ENCODE assay signal across 20 mouse cellular contexts in genomic region chr1:151679883-151680613, GRCm38 (mm10).
DNase-seq lines count a peak whose midpoint lies in the region; ATAC-seq and TF ChIP-seq lines count a peak whose summit lies in the region.
"Had no signal": no experiment of that assay in that cellular context is flagged by ENCODE, and none has a peak within 500 bp of the region (broad histone marks: within the 10 kb centered on the region; RNA-seq: fewer than 3 reads in every experiment).

No protein-coding gene starts in this region.

- no peak overlapping the region for H3K4me2 ChIP-seq in hindbrain, embryonic 16.5 days (ENCODE audit: low read length)
- no peak overlapping the region for H3K4me2 ChIP-seq in hindbrain, postnatal 0 days (ENCODE audit: low read depth, low read length)
- no peak overlapping the region for H3K4me2 ChIP-seq in embryonic facial prominence, embryonic 11.5 days (ENCODE audit: low read depth, low read length)
- H3K4me2 ChIP-seq: hindbrain, embryonic 13.5 days; kidney, embryonic 15.5 days had no signal

- H3K4me1 ChIP-seq in hindbrain, embryonic 16.5 days (ENCODE audit: control insufficient read depth, insufficient read depth, low read depth, low read length): no peaks in the 10 kb centered on the region
- H3K4me1 ChIP-seq in hindbrain, postnatal 0 days (ENCODE audit: insufficient read depth, low read length): no peaks in the 10 kb centered on the region; the same call in 1 of the 2 replicates
- no peaks in the 10 kb centered on the region; the same call in 1 of the 2 replicates for H3K4me1 ChIP-seq in embryonic facial prominence, embryonic 11.5 days (ENCODE audit: control insufficient read depth, insufficient read depth, low read length)

- H3K4me3 ChIP-seq in hindbrain, embryonic 16.5 days (ENCODE audit: low read length): no peak overlapping the region
- no peak overlapping the region for H3K4me3 ChIP-seq in hindbrain, postnatal 0 days (ENCODE audit: low read length)
- H3K4me3 ChIP-seq in embryonic facial prominence, embryonic 11.5 days (ENCODE audit: low read depth, low read length): no peak overlapping the region
- H3K4me3 ChIP-seq: hindbrain, embryonic 13.5 days; kidney, embryonic 15.5 days had no signal

- ATAC-seq in hindbrain, embryonic 16.5 days: 0 out of 2 replicates have a peak, but pooled peaks have one; percentile 31
- no peak for ATAC-seq in hindbrain, postnatal 0 days
- 0 out of 2 replicates have a peak, but pooled peaks have one; percentile 31 for ATAC-seq in embryonic facial prominence, embryonic 11.5 days (replicated peaks; ENCODE audit: insufficient number of reproducible peaks, low FRiP score, low TSS enrichment, low read depth)
- ATAC-seq: intestine, postnatal 0 days had no signal

- H3K9me3 ChIP-seq in hindbrain, embryonic 16.5 days (ENCODE audit: control insufficient read depth, low read length): no peaks in the 10 kb centered on the region
- no peaks in the 10 kb centered on the region for H3K9me3 ChIP-seq in hindbrain, postnatal 0 days (ENCODE audit: low read length)
- no peaks in the 10 kb centered on the region for H3K9me3 ChIP-seq in embryonic facial prominence, embryonic 11.5 days (replicated peaks; ENCODE audit: control insufficient read depth, low read length)
- H3K9me3 ChIP-seq: hindbrain, embryonic 13.5 days; kidney, embryonic 15.5 days had no signal

- no peak for TF ChIP-seq CTCF in hindbrain, postnatal 0 days (IDR thresholded peaks at IDR 0.05; ENCODE audit: low read depth)

- WGBS in hindbrain, embryonic 16.5 days: 92% methylated on average over 4 of the region's 4 CpGs
- 94% methylated on average over 4 of the region's 4 CpGs for WGBS in hindbrain, postnatal 0 days
- 89% methylated on average over 4 of the region's 4 CpGs for WGBS in embryonic facial prominence, embryonic 11.5 days

- no peaks in the 10 kb centered on the region for H3K36me3 ChIP-seq in hindbrain, embryonic 16.5 days (ENCODE audit: control insufficient read depth, insufficient read depth, low read length)
- no peaks in the 10 kb centered on the region for H3K36me3 ChIP-seq in hindbrain, postnatal 0 days (ENCODE audit: insufficient read depth, low read length)
- H3K36me3 ChIP-seq in embryonic facial prominence, embryonic 11.5 days (replicated peaks; ENCODE audit: control insufficient read depth, insufficient read depth, low read depth, low read length): no peaks in the 10 kb centered on the region
- H3K36me3 ChIP-seq: hindbrain, embryonic 13.5 days; kidney, embryonic 15.5 days had no signal

- H3K9ac ChIP-seq in hindbrain, embryonic 16.5 days (ENCODE audit: low read depth, low read length): no peak overlapping the region
- H3K9ac ChIP-seq in hindbrain, postnatal 0 days (replicated peaks; ENCODE audit: low read length): no peak overlapping the region
- H3K9ac ChIP-seq in embryonic facial prominence, embryonic 11.5 days (replicated peaks; ENCODE audit: low read length): no peak overlapping the region
- H3K9ac ChIP-seq: hindbrain, embryonic 13.5 days; kidney, embryonic 15.5 days; liver, embryonic 14.5 days had no signal

- no peaks in the 10 kb centered on the region for H3K27me3 ChIP-seq in hindbrain, embryonic 16.5 days (replicated peaks; ENCODE audit: control insufficient read depth, insufficient read depth, low read length)
- H3K27me3 ChIP-seq in hindbrain, postnatal 0 days (ENCODE audit: insufficient read depth, low read length): no peaks in the 10 kb centered on the region
- H3K27me3 ChIP-seq in embryonic facial prominence, embryonic 11.5 days (ENCODE audit: control insufficient read depth, insufficient read depth, low read length): no peaks in the 10 kb centered on the region
- H3K27me3 ChIP-seq: hindbrain, embryonic 13.5 days; kidney, embryonic 15.5 days had no signal

- no peak overlapping the region for H3K27ac ChIP-seq in hindbrain, embryonic 16.5 days (ENCODE audit: low read depth, low read length)
- no peak overlapping the region for H3K27ac ChIP-seq in hindbrain, postnatal 0 days
- no peak overlapping the region for H3K27ac ChIP-seq in embryonic facial prominence, embryonic 11.5 days (replicated peaks; ENCODE audit: low read depth, low read length)
- H3K27ac ChIP-seq: hindbrain, embryonic 13.5 days; kidney, embryonic 15.5 days; liver, embryonic 14.5 days had no signal

- peak; percentile 63 for DNase-seq in adrenal gland, adult 2 months
- no peak for DNase-seq in adrenal gland, postnatal 14 days
- no peak for DNase-seq in hindbrain, postnatal 0 days (ENCODE audit: low spot score)
- DNase-seq in 3T3-L1 (ENCODE audit: low read depth, low spot score): peak; percentile 74
- no peak for DNase-seq in embryonic facial prominence, embryonic 11.5 days (ENCODE audit: low spot score)
- no peak for DNase-seq in lung, postnatal 14 days
- no peak for DNase-seq in thymus, postnatal 14 days
- DNase-seq: B cell, adult 2 months; cerebellum, adult 8-10 months; gastrocnemius, postnatal 10 days; heart, postnatal 14 days; kidney, postnatal 4 days; layer of hippocampus, adult 9-11 months; midbrain, embryonic 14.5 days; thymus, postnatal 25 days had no signal

Comparison
In these comparisons a context has a peak if more than half of its experiments do, and no peak if none do; other contexts are left out.
1. DNase-seq: peak in adrenal gland, adult 2 months (single experiment) and 3T3-L1 (single experiment); none in adrenal gland, postnatal 14 days (single experiment), hindbrain, postnatal 0 days (single experiment), embryonic facial prominence, embryonic 11.5 days (single experiment), lung, postnatal 14 days (single experiment) and thymus, postnatal 14 days (single experiment).